Mouse (Mus musculus): ENCODE measurements at regions not wholly inside any gene's neighbourhood (a gene's known extent, or its start where the extent isn't known, plus 50 kb on each side); places are given as distances from the start of the nearest gene placed in this dataset.

DNA sequence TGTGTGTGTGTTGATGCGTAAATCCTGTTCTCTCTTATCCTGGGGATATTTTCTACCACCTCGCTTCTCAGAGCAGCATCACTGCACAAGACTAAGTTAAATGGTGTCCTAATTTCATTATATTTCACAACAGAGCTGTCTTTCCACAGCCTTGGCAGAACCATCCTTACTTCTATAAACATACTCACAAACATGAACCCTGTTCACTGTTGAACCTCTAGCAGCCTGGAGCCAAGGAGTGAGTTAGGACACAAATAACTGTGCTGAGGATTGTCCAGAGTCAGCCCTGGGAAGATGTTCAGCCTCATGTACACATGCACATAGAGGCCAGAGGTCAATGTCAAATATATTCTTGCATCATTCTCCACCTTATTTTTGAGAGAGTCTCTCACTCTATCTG, 580.3 kb upstream of the Tbl1xr1 start:
- TF ChIP-seq HCFC1 (IDR thresholded peaks at IDR 0.05; ENCODE audit: low read depth, low read length): no peak
- TF ChIP-seq CTCF (conservative IDR thresholded peaks at IDR 0.05 in 1 of 2, IDR thresholded peaks at IDR 0.05 in 1 of 2; ENCODE audit: low read depth in 2 of 2, low read length in 2 of 2): no peak
- no peak for TF ChIP-seq GABPA (IDR thresholded peaks at IDR 0.05; ENCODE audit: insufficient replicate concordance, low read depth, low read length)
- no peak for TF ChIP-seq POLR2A (IDR thresholded peaks at IDR 0.05; ENCODE audit: low read depth, low read length)
- TF ChIP-seq SMC3 (IDR thresholded peaks at IDR 0.05; ENCODE audit: low read depth, low read length): no peak
- no peak for TF ChIP-seq RCOR1 (conservative IDR thresholded peaks at IDR 0.05; ENCODE audit: low read depth, low read length)
- no peak for TF ChIP-seq RAD21 (IDR thresholded peaks at IDR 0.05; ENCODE audit: low read depth, low read length)
- TF ChIP-seq EP300 (IDR thresholded peaks at IDR 0.05; ENCODE audit: low read length): no peak
- no peak for TF ChIP-seq E2F4 (IDR thresholded peaks at IDR 0.05; ENCODE audit: insufficient replicate concordance, low read depth, low read length)
- no peak for TF ChIP-seq USF2 (conservative IDR thresholded peaks at IDR 0.05; ENCODE audit: low read depth, low read length)
- TF ChIP-seq SIN3A (IDR thresholded peaks at IDR 0.05; ENCODE audit: low read length): no peak
- TF ChIP-seq TCF12 (IDR thresholded peaks at IDR 0.05; ENCODE audit: low read depth, low read length): no peak
- no peak for TF ChIP-seq MXI1 (IDR thresholded peaks at IDR 0.05; ENCODE audit: low read depth, low read length)

Data from CH12.LX (cell line).